Mouse (Mus musculus) olfactory bulb, adult 2 months (tissue): ENCODE measurements at regions not wholly inside any gene's neighbourhood (a gene's known extent, or its start where the extent isn't known, plus 50 kb on each side); places are given as distances from the start of the nearest gene placed in this dataset.

Experiments used
- CTCF ChIP-seq: fragments of 200-500 bp; IDR thresholded peaks from 2 replicates; pipeline ENCODE4 v1.5.1; 2012; ENCODE audit warnings: low read depth, mild to moderate bottlenecking, low read length, moderate library complexity; ENCODE audit not compliant: insufficient read depth
- POLR2A ChIP-seq: fragments of 200-500 bp; IDR thresholded peaks from 2 replicates; pipeline ENCODE4 v1.6.1; 2012; ENCODE audit warnings: mild to moderate bottlenecking, low read depth, low read length, moderate library complexity; ENCODE audit not compliant: insufficient read depth

DNA sequence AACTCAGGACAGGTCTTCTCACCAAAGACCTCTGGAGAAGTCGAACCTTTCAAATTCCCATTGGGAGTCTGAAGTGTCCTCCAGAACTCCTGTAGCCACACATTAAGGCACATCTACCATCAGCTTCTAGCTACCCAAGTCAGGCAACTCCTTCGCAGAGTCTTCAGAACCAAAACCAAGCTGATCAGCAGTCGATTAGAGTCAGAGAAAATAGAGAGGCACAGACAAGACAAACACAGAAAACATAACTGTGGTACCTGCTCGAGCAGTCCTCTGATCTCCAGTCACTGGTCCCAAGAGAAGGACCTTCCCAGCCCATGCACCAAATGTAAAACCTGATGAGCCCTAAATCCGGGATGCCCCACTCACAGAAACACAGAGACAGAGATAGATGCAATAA, 322.1 kb upstream of the Meis1 start:
- TF ChIP-seq POLR2A (no peak), CTCF (no peak)
